Mouse (Mus musculus): ENCODE results near the gene Cyp26a1. TPM values are rescaled to one million over a fixed set of nuclear protein-coding genes. Genes with fewer than 3 reads are reported as not detected.

The Cyp26a1 gene
- total RNA-seq, 2 experiments from 2014 or later: 0.25 TPM; not detected in 1

Other genes starting within 250 kb of the Cyp26a1 start
- gene Exoc6, start 147.4 kb upstream of the Cyp26a1 start, total RNA-seq (2021): 10 to 100 TPM; 42.6 to 43.1 TPM
- gene Cyp26c1, start 12.2 kb upstream of the Cyp26a1 start, total RNA-seq (2021): under 1 TPM in 1 of 2 experiments, not detected in 1; 0.21 TPM